Mouse (Mus musculus): ENCODE measurements around the gene Ankrd35. TPM values are rescaled to one million over a fixed set of nuclear protein-coding genes. Genes with fewer than 3 reads are reported as not detected.

Gene Ankrd35
- 9.5 and 30.5 TPM in 2 replicates for polyA plus RNA-seq (2012; ENCODE audit: insufficient read depth, low replicate concordance)

DNA sequence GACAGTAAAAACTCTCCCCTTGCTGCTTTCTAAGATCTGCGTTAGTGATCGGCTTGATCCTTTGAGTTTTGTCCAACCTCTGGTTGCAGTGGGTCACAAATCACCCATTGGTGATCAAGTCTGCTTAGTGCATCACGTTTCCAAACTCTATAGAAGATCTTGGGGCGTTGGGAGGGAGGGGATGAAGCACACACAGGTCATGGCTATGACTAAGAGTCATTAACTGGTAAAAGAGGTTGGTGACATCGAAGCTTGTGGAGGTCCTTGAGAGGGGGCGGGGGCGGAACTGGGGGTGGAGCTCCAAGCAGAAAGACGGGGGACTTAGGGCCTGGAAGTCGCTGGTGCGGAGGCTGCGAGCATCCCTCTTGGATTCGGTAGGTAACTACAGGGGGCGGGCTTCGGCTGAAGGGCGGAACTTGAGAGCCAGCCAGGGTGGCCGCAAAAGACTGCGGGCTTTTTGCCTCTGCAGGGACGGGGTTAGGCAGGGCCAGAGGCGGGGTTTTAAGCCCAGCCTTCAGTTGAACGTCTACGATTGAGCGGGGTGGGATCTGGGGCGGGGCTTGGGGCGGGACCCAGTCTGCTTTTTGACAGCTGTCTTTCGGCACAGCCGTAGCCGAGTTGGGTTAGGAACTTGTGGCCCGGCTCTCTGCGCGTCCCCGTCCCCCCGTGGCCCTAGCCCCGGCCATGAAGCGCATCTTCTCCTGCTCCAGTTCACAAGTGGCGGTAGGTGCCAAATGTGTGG, at the start of gene Ankrd35:
Ankrd35 (plus strand) TSS at position 405 of the 742 bp plus-strand sequence.
- no peaks in the 10 kb centered on the region for H3K27me3 ChIP-seq (replicated peaks)
- no peaks in the 10 kb centered on the region for H3K9me3 ChIP-seq
- peaks cover 54% of the 10 kb centered on the region for H3K4me1 ChIP-seq
- H3K4me3 ChIP-seq (replicated peaks) = peak within 1 kb of the TSS; percentile 94
- TF ChIP-seq FLI1 (IDR thresholded peaks at IDR 0.05; ENCODE audit: low read length) (no peak), GATA1 (IDR thresholded peaks at IDR 0.05; ENCODE audit: borderline replicate concordance, low read length) (no peak)
- peaks cover 11% of the 10 kb centered on the region for H3K36me3 ChIP-seq (replicated peaks; ENCODE audit: low read length)

DNA sequence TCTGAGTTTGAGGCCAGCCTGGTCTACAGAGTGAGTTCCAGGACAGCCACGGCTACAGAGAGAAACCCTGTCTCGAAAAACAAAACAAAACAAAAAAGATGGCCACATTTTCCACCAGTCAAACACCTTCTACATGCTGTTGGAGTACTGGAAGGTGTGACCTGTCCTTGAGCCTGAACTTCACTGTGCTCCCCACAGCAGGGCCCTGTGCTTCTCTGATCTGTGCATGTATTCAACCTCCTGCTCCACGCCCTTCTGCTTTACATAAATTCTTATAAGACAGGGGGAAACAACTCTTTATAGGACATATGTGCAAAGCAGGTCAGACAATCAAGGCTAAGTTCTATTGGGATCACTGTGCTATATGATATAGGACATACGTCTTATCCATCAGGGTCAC, 46.7 kb upstream of the Ankrd35 start:
- peaks cover 7% of the 10 kb centered on the region for H3K4me1 ChIP-seq
- no peak overlapping the region for H3K4me3 ChIP-seq (replicated peaks)
- no peak for TF ChIP-seq GATA1 (IDR thresholded peaks at IDR 0.05; ENCODE audit: borderline replicate concordance, low read length)
- TF ChIP-seq FLI1 (IDR thresholded peaks at IDR 0.05; ENCODE audit: low read length) = no peak
- H3K9me3 ChIP-seq = no peaks in the 10 kb centered on the region
- no peaks in the 10 kb centered on the region for H3K27me3 ChIP-seq (replicated peaks)
- peaks cover 43% of the 10 kb centered on the region for H3K36me3 ChIP-seq (replicated peaks; ENCODE audit: low read length)

DNA sequence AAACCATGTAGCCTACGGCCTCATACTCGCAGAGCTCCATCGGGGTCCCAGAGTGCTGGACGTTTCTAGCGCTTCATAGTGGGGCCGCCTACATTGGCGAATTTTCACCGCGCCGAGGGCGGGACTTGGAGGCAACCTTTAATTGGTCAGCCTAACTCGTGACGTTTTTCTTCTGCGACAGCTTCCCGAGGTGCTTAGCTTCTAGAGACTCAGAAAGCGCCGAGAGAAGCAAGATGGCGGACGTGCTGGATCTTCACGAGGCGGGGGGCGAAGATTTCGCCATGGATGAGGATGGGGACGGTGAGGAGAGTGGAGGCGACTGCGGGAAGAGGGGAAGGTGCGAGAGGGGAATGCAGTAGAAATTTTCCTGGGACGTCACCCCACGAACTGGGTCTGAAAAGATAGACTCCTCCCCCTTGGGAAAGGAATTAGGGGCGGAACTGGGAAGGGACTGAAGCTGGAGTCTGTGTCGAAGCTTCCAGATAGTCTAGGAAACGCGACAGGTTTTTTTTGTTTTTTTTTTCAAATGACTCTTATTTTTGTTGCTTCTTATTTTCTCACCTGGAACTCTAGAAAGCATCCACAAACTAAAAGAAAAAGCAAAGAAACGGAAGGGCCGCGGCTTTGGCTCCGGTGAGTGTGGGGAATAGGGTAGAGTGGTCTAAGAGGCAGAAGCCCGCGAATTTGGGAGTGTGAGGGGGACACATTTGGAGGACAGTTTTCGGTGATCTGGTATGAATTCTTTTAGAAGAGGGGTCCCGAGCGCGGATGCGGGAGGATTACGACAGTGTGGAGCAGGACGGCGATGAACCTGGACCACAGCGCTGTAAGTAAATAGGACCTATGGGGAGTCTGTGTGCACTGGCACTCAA, 40.0 kb upstream of the Ankrd35 start, which contains the start of gene Rbm8a:
Rbm8a (plus strand) TSS at position 205 of the 872 bp plus-strand sequence.
- H3K27me3 ChIP-seq (replicated peaks) = no peaks in the 10 kb centered on the region
- peaks cover 27% of the 10 kb centered on the region for H3K36me3 ChIP-seq (replicated peaks; ENCODE audit: low read length)
- H3K4me3 ChIP-seq (replicated peaks) = peak within 1 kb of the TSS; percentile 96
- H3K9me3 ChIP-seq = no peaks in the 10 kb centered on the region
- no peak for TF ChIP-seq FLI1 (IDR thresholded peaks at IDR 0.05; ENCODE audit: low read length)
- TF ChIP-seq GATA1 (IDR thresholded peaks at IDR 0.05; ENCODE audit: borderline replicate concordance, low read length) = no peak
- H3K4me1 ChIP-seq = peaks cover 38% of the 10 kb centered on the region

DNA sequence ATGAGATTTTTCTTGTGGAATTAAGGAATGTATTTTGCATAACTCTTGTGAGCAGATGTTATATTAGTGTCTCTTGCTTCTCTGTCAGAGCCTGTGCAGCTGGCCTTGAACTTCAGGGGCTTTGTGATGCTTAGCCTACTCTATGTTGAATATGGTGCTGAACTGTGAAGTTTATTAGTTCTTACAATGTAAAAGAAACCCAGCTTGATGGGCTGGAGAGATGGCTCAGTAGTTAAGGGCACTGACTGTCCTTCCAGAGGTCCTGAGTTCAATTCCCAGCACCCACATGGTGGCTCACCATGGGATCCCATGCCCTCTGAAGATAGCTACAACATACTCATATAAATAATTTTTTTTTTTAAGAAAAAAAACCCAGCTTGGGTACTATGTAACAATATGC, 37.9 kb upstream of the Ankrd35 start:
- Histone ChIP-seq H3K4me3 (replicated peaks) (no peak overlapping the region), H3K36me3 (replicated peaks; ENCODE audit: low read length) (peaks cover 33% of the 10 kb centered on the region), H3K27me3 (replicated peaks) (no peaks in the 10 kb centered on the region), H3K4me1 (peaks cover 50% of the 10 kb centered on the region), H3K9me3 (no peaks in the 10 kb centered on the region)
- TF ChIP-seq GATA1 (IDR thresholded peaks at IDR 0.05; ENCODE audit: borderline replicate concordance, low read length) (no peak), FLI1 (IDR thresholded peaks at IDR 0.05; ENCODE audit: low read length) (no peak)

DNA sequence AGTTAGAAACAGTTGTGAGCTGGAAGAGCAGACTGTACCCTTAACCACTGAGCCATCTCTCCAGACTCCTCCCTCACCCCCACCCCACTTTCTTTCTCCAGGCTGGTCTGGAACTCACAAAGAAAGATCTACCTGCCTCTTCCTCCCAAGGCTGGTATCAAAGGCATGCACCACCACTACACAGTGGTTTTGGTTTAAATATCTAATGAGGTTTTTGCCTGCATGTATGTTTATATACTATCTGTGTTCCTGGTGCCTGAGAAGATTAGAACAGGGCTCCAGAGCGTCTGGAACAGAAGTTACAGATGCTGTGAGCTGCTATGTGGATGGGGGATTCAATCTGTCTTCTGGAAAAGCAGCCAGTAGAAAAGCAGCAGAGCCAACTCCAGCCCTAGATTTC, 35.9 kb upstream of the Ankrd35 start:
- TF ChIP-seq GATA1 (IDR thresholded peaks at IDR 0.05; ENCODE audit: borderline replicate concordance, low read length) = no peak
- TF ChIP-seq FLI1 (IDR thresholded peaks at IDR 0.05; ENCODE audit: low read length) = no peak
- peaks cover 52% of the 10 kb centered on the region for H3K36me3 ChIP-seq (replicated peaks; ENCODE audit: low read length)
- H3K4me1 ChIP-seq = peaks cover 51% of the 10 kb centered on the region
- no peaks in the 10 kb centered on the region for H3K27me3 ChIP-seq (replicated peaks)
- H3K4me3 ChIP-seq (replicated peaks) = no peak overlapping the region
- no peaks in the 10 kb centered on the region for H3K9me3 ChIP-seq

DNA sequence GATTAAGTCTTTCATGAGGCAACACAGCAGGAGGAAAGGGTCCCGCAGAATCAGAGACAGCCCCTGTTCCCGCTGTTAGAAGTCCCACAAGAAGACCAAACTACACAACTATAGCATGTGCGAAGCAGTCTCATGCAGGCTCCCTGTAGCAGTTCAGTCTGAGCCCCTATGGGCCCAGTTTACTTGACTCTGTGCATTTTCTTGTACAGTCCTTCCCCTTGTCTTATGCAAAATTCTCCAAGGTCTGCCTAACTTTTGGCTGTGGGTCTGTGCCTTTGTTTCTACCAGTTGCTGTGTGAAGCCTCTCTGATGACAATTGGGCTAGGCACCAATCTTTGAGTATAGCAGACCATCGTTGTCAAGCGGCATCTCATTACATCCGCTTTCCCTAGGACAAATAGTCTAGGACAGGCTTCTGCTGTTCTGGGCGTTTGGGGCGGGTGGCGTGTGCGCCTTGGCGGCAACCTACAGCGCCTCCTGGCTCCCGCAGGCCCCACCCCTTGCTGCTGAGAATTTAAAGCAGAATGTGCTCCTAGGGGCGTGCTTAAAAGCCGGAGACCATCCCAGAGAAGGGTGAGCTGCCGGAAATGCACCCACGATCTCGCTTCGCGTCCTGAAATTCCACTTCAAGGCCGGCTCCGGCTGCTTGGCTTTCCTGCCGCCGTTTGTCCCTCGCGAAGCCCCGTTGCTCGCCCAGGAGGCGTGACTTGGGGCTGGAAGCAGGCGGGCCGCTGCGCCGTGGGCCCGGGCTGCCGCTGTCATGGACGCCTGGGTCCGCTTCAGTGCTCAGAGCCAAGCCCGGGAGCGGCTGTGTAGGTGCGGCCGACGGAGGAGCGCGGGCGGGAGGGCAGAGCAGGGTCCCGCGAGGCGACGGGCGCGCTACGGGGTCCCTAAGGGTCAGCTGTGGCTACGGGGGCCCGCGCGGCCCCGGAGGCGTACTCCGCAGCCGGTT, 34.7 kb upstream of the Ankrd35 start, which contains the start of the genes Pex11b and Gm42957:
Pex11b (plus strand) TSS at position 449 of the 952 bp plus-strand sequence.
Gm42957 (plus strand) TSS at position 547 of the 952 bp plus-strand sequence.
- peaks cover 49% of the 10 kb centered on the region for H3K4me1 ChIP-seq
- peaks cover 64% of the 10 kb centered on the region for H3K36me3 ChIP-seq (replicated peaks; ENCODE audit: low read length)
- peak within 1 kb of the TSS; percentile 94 for H3K4me3 ChIP-seq (replicated peaks)
- no peaks in the 10 kb centered on the region for H3K9me3 ChIP-seq
- TF ChIP-seq FLI1 (IDR thresholded peaks at IDR 0.05; ENCODE audit: low read length) = no peak
- no peak for TF ChIP-seq GATA1 (IDR thresholded peaks at IDR 0.05; ENCODE audit: borderline replicate concordance, low read length)
- no peaks in the 10 kb centered on the region for H3K27me3 ChIP-seq (replicated peaks)

DNA sequence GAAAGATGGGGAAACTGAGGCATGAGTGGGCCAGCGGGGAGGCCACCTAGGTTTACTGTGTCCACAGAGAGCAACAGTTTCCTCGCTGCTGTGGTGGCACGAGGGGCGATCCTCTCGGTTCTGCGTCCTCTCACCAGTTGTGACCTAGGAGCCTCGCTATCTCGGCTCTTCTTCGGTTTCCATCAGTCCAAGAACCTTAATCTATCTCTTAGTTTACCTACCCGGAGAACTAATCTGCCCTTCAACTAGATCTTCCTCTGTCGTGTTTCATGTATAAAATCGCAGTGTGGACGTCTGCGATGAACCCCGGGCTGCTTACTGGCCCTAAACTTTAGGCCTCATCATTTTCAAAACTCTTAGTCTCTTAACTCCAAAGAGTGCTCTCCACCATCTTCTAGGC, 34.0 kb upstream of the Ankrd35 start:
- peaks cover 43% of the 10 kb centered on the region for H3K4me1 ChIP-seq
- H3K4me3 ChIP-seq (replicated peaks) = peak overlapping the region; percentile 94
- TF ChIP-seq GATA1 (IDR thresholded peaks at IDR 0.05; ENCODE audit: borderline replicate concordance, low read length) = no peak
- no peak for TF ChIP-seq FLI1 (IDR thresholded peaks at IDR 0.05; ENCODE audit: low read length)
- H3K27me3 ChIP-seq (replicated peaks) = no peaks in the 10 kb centered on the region
- no peaks in the 10 kb centered on the region for H3K9me3 ChIP-seq
- H3K36me3 ChIP-seq (replicated peaks; ENCODE audit: low read length) = peaks cover 67% of the 10 kb centered on the region

DNA sequence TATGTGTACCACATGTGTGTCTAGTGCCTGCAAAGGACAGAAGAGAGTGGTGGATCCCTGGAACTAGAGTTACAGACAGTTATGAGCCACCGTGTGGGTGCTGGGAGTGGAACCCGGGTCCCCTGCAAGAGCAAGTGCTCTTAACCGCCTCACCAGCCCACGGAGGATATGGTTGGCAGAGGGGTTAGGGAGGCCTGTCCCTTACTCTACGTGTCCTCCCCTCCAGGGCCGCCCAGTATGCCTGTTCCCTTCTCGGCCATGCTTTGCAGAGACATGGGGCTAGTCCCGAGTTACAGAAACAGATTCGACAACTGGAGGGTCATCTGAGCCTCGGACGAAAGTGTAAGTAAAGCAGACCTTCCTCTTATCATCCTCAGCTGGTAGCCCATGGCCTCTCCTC, 33.5 kb upstream of the Ankrd35 start:
- H3K9me3 ChIP-seq = no peaks in the 10 kb centered on the region
- H3K4me1 ChIP-seq = peaks cover 38% of the 10 kb centered on the region
- peaks cover 67% of the 10 kb centered on the region for H3K36me3 ChIP-seq (replicated peaks; ENCODE audit: low read length)
- no peak for TF ChIP-seq FLI1 (IDR thresholded peaks at IDR 0.05; ENCODE audit: low read length)
- TF ChIP-seq GATA1 (IDR thresholded peaks at IDR 0.05; ENCODE audit: borderline replicate concordance, low read length) = no peak
- H3K27me3 ChIP-seq (replicated peaks) = no peaks in the 10 kb centered on the region
- peak overlapping the region; percentile 94 for H3K4me3 ChIP-seq (replicated peaks)

DNA sequence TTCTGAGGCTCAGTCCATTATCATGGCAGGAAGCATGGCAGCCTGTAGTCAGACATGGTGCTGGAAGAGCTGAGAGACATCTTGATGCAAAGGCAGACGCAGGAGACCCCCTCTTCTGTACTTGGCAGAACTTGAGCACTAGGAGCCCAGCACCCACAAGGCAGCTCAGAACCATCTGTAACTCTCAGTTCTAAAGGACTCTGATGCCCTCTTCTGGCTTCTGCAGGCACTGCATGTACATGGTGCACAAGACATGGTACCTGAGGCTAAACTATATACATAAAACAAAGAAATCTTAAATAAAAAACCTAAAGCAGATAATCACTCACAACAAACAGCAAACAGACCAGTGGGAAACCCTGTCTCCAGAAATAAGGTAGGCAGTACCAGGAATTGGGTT, 30.7 kb upstream of the Ankrd35 start:
- Histone ChIP-seq H3K36me3 (replicated peaks; ENCODE audit: low read length) (peaks cover 69% of the 10 kb centered on the region), H3K4me3 (replicated peaks) (no peak overlapping the region)

More for the DNA sequence above, 30.7 kb upstream of the Ankrd35 start:
- TF ChIP-seq GATA1 (IDR thresholded peaks at IDR 0.05; ENCODE audit: borderline replicate concordance, low read length) (no peak), FLI1 (IDR thresholded peaks at IDR 0.05; ENCODE audit: low read length) (no peak)
- Histone ChIP-seq H3K27me3 (replicated peaks) (no peaks in the 10 kb centered on the region), H3K4me1 (peaks cover 27% of the 10 kb centered on the region), H3K9me3 (no peaks in the 10 kb centered on the region)
